Mouse (Mus musculus) G1E (cell line): Measurements from ENCODE around the gene Tpd52l1. TPM values are rescaled to one million over a fixed set of nuclear protein-coding genes. Genes with fewer than 3 reads are reported as not detected.

ENCODE experiments used
- ATAC-seq: 2 replicates; pipeline ENCODE4 v1.8.0; 2016; ENCODE audit warnings: mild to moderate bottlenecking; ENCODE audit not compliant: insufficient number of reproducible peaks, poor library complexity, low FRiP score, severe bottlenecking; ENCODE audit errors: extremely low read depth
- DNase-seq: peaks from one replicate; pipeline ENCODE4 v3.0.0; 2012; ENCODE audit warnings: low spot score
- H3K27me3 ChIP-seq: 2 replicates; pipeline ENCODE4 v1.6.1; 2012; ENCODE audit warnings: mild to moderate bottlenecking, low read length, inconsistent platforms; ENCODE audit not compliant: insufficient read depth
- H3K36me3 ChIP-seq: replicated peaks from 2 replicates; pipeline ENCODE3; 2012; ENCODE audit warnings: mild to moderate bottlenecking, inconsistent platforms
- H3K4me1 ChIP-seq: 2 replicates; pipeline ENCODE4 v1.6.1; 2012; ENCODE audit warnings: low read depth, low read length, inconsistent platforms, mixed read lengths; ENCODE audit not compliant: insufficient read depth
- H3K4me3 ChIP-seq: 2 replicates; pipeline ENCODE4 v1.5.1; 2012; ENCODE audit warnings: low read depth, mild to moderate bottlenecking, inconsistent platforms, low read length, moderate library complexity, mixed read lengths
- H3K9me3 ChIP-seq: replicated peaks from 2 replicates; pipeline ENCODE4 v1.6.1; 2012; ENCODE audit warnings: inconsistent platforms
- CTCF ChIP-seq: IDR thresholded peaks from 2 replicates; pipeline ENCODE4 v1.5.1; 2012; ENCODE audit warnings: low read depth, low read length, inconsistent platforms, mixed read lengths
- GATA1 ChIP-seq: IDR thresholded peaks from 2 replicates; pipeline ENCODE4 v1.6.1; 2012; ENCODE audit warnings: borderline replicate concordance, low read length, inconsistent platforms, mixed read lengths
- GATA2 ChIP-seq: IDR thresholded peaks from 2 replicates; pipeline ENCODE4 v1.6.1; 2012; ENCODE audit warnings: low read depth, low read length, inconsistent platforms, borderline replicate concordance
- POLR2AphosphoS5 ChIP-seq: IDR thresholded peaks from 2 replicates; pipeline ENCODE4 v1.6.1; 2012; ENCODE audit warnings: low read depth, low read length, inconsistent platforms; ENCODE audit not compliant: insufficient replicate concordance
- TAL1 ChIP-seq: conservative IDR thresholded peaks from 2 replicates; pipeline ENCODE4 v1.6.1; 2012; ENCODE audit warnings: low read depth, low read length, inconsistent platforms, mixed read lengths
- polyA plus RNA-seq: library from polyadenylated mRNA; stranded (reverse); fragments of >175 nt; gene quantifications from 2 replicates; pipeline ENCODE4 v1.2.3, GENCODE M21; 2012
- total RNA-seq, 2 experiments: library from RNA; stranded (forward) in 1 of 2; stranded (reverse) in 1 of 2; fragments of 200-1000 nt in 1 of 2; fragments of >200 nt in 1 of 2; fragmentation: Nextera tagmentation in 1 of 2; gene quantifications; 2 replicates each; pipeline ENCODE4 v1.2.3; 2014 to 2017

The Tpd52l1 gene
- total and polyA plus RNA-seq, 3 experiments, result not detected

GRCm38 (mm10) chr10:31352845-31353427 lies 92.8 kb downstream of the Tpd52l1 start:
- TF ChIP-seq GATA1 (no peak), POLR2AphosphoS5 (no peak), TAL1 (no peak), CTCF (no peak), GATA2 (no peak)
- Histone ChIP-seq H3K4me1 (no peaks in the 10 kb centered on the region), H3K9me3 (no peaks in the 10 kb centered on the region), H3K27me3 (0 out of 2 replicates have a peak, but pooled peaks cover 3% of the 10 kb centered on the region), H3K4me3 (no peak overlapping the region), H3K36me3 (no peaks in the 10 kb centered on the region)
- no peak for ATAC-seq
- DNase-seq, result no peak

DNA sequence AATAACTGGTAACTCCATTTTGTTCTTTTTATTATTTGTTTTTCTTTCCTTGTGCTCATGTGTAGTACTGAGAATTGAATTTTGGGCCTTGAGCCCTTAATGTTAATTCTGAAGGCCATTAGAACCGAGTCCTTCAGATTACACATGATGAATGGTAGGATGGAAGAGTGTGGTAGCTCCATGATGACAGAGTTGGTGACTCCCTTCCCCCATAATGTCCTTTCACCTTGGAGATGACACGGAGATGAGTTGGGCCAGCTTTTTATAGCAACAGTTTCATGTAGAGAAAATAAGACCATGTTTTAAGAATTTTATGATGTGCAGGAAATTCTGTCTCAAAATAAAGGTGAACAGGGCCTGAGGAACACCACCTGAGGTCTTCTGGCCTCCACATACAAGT lies 94.7 kb downstream of the Tpd52l1 start:
- H3K36me3 ChIP-seq, result no peaks in the 10 kb centered on the region
- no peak for TF ChIP-seq GATA1
- no peak for TF ChIP-seq GATA2
- TF ChIP-seq POLR2AphosphoS5, result no peak
- TF ChIP-seq TAL1, result no peak
- TF ChIP-seq CTCF, result no peak
- ATAC-seq, result no peak
- DNase-seq, result no peak
- no peak overlapping the region for H3K4me3 ChIP-seq
- no peaks in the 10 kb centered on the region for H3K4me1 ChIP-seq
- H3K27me3 ChIP-seq, result peaks cover 3% of the 10 kb centered on the region; the same call in 1 of the 2 replicates
- H3K9me3 ChIP-seq, result no peaks in the 10 kb centered on the region

- no peak for TF ChIP-seq GATA1
- TF ChIP-seq TAL1, result no peak
- no peak for TF ChIP-seq GATA2
- TF ChIP-seq POLR2AphosphoS5, result no peak
- TF ChIP-seq CTCF, result no peak
- H3K27me3 ChIP-seq, result peaks cover 9% of the 10 kb centered on the region
- ATAC-seq (no peak), DNase-seq (no peak)
- no peaks in the 10 kb centered on the region for H3K36me3 ChIP-seq
- H3K9me3 ChIP-seq, result no peaks in the 10 kb centered on the region
- no peaks in the 10 kb centered on the region for H3K4me1 ChIP-seq
- no peak overlapping the region for H3K4me3 ChIP-seq
These were observed 99.4 kb downstream of the Tpd52l1 start for GRCm38 (mm10) chr10:31346401-31346800.

- Histone ChIP-seq H3K36me3 (no peaks in the 10 kb centered on the region), H3K27me3 (peaks cover 6% of the 10 kb centered on the region), H3K4me1 (peaks cover 6% of the 10 kb centered on the region), H3K4me3 (no peak overlapping the region), H3K9me3 (no peaks in the 10 kb centered on the region)
- ATAC-seq (no peak), DNase-seq (no peak)
- no peak for TF ChIP-seq TAL1
- TF ChIP-seq GATA2, result no peak
- no peak for TF ChIP-seq GATA1
- no peak for TF ChIP-seq CTCF
- TF ChIP-seq POLR2AphosphoS5, result no peak
These were observed 109.3 kb downstream of the Tpd52l1 start for GRCm38 (mm10) chr10:31336432-31336831.

DNA sequence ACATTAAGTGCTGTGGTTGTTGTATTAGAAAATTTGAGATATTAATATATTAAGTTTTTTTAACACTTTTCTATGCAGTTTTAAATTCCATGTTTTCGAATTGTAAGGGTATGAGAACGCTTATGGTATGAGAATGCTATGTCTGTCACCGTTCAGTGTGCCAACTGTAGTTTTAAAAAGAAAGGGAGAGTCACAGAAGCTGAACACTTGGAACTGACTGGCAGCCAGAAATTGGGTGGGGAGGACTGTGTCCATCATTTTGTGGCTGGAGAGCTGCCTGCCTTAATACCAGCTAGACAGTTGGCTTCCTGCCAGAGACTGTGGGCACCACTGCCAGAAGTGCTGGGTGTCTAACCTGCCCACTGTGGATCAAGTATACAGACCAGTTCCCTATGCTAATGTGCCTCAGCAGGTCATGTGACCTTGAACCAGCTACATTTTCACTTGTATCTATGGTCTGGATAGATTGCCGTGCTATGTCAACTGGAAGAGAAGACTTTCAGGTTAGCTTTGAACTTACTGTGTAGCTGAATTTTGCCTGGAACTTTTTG lies 114.5 kb downstream of the Tpd52l1 start:
- DNase-seq (no peak), ATAC-seq (no peak)
- H3K4me1 ChIP-seq, result peaks cover 31% of the 10 kb centered on the region
- TF ChIP-seq POLR2AphosphoS5, result no peak
- TF ChIP-seq CTCF, result no peak
- TF ChIP-seq GATA2, result no peak
- TF ChIP-seq GATA1, result no peak
- no peak for TF ChIP-seq TAL1
- no peaks in the 10 kb centered on the region for H3K9me3 ChIP-seq
- no peak overlapping the region for H3K4me3 ChIP-seq
- H3K27me3 ChIP-seq, result no peaks in the 10 kb centered on the region
- H3K36me3 ChIP-seq, result peaks cover 25% of the 10 kb centered on the region

DNA sequence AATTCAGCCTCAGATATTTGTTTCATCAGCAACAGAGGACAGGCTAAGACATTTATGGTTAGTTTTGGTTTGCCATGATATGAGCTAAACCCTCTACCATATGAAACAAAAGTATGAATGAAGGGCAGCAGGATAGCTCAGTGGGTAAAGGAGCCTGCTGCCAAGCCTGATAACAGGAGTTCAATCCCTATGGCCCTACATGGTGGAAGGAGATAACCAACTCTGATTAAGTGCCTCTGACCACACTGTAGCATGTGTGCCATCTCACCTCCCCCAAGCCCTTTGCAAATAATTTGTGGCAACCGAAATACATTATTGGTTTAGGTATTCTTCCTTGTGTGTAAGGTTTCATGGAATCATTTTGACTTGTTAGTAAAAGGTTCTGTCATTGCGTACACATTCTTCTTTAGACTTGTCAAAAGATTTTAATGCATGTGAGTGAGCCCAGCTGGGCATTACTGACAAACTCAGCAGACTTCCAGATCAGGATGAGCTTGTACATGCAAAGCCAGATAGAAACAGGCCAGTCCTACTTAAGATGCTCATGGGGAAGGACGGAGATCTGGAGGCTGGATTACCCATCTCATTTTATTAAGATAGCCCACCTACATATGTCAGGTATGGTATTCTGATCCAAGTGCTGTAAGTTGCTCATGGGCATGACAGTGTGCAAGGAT lies 115.3 kb downstream of the Tpd52l1 start:
- no peaks in the 10 kb centered on the region for H3K27me3 ChIP-seq
- ATAC-seq (peak; percentile 92), DNase-seq (no peak)
- H3K36me3 ChIP-seq, result peaks cover 34% of the 10 kb centered on the region
- no peak overlapping the region for H3K4me3 ChIP-seq
- H3K4me1 ChIP-seq, result peaks cover 31% of the 10 kb centered on the region
- no peaks in the 10 kb centered on the region for H3K9me3 ChIP-seq
- TF ChIP-seq GATA1 (no peak), POLR2AphosphoS5 (no peak), GATA2 (no peak), CTCF (no peak), TAL1 (peak; percentile 91)
